Mouse (Mus musculus) C2C12 (cell line): ENCODE data around the gene Tgm2. TPM values are rescaled to one million over a fixed set of nuclear protein-coding genes. Genes with fewer than 3 reads are reported as not detected.

ENCODE experiments used
- H3K27me3 ChIP-seq: one replicate; pipeline ENCODE4 v1.6.1; 2011; ENCODE audit not compliant: control insufficient read depth, insufficient read depth, insufficient read length
- H3K36me3 ChIP-seq: one replicate; pipeline ENCODE4 v1.6.1; 2011; ENCODE audit not compliant: control insufficient read depth, insufficient read depth
- H3K4me3 ChIP-seq: one replicate; pipeline ENCODE4 v1.5.1; 2011; ENCODE audit warnings: mild to moderate bottlenecking, control low read depth; ENCODE audit not compliant: poor library complexity, insufficient read depth, severe bottlenecking
- H3K79me2 ChIP-seq: one replicate; pipeline ENCODE4 v1.6.1; 2011; ENCODE audit not compliant: control insufficient read depth, insufficient read depth
- H3K79me3 ChIP-seq: one replicate; pipeline ENCODE4 v1.6.1; 2011; ENCODE audit warnings: low read depth, control low read depth
- H3ac ChIP-seq: one replicate; pipeline ENCODE3; 2011; ENCODE audit warnings: low read depth; ENCODE audit not compliant: control insufficient read depth, insufficient read length
- CEBPB ChIP-seq: IDR thresholded peaks from one replicate; pipeline ENCODE4 v1.6.1; 2011; ENCODE audit warnings: low read depth, mild to moderate bottlenecking, control low read depth, moderate library complexity
- CTCF ChIP-seq: IDR thresholded peaks from one replicate; pipeline ENCODE4 v1.5.1; 2011; ENCODE audit not compliant: control insufficient read depth, insufficient read depth, insufficient read length
- FOSL1 ChIP-seq: IDR thresholded peaks from one replicate; pipeline ENCODE4 v1.8.0; 2011; ENCODE audit warnings: mild to moderate bottlenecking, low read length; ENCODE audit not compliant: poor library complexity, insufficient read depth, severe bottlenecking
- MAX ChIP-seq: IDR thresholded peaks from one replicate; pipeline ENCODE4 v1.6.1; 2011; ENCODE audit warnings: mild to moderate bottlenecking, control low read depth
- MYOD1 ChIP-seq: IDR thresholded peaks from one replicate; pipeline ENCODE4 v1.6.1; 2011; ENCODE audit warnings: low read depth; ENCODE audit not compliant: control insufficient read depth, insufficient read length
- MYOG ChIP-seq: IDR thresholded peaks from one replicate; pipeline ENCODE4 v1.6.1; 2011; ENCODE audit not compliant: control insufficient read depth, insufficient read length; ENCODE audit errors: extremely low read depth
- USF1 ChIP-seq: IDR thresholded peaks from one replicate; pipeline ENCODE4 v1.6.1; 2011; ENCODE audit warnings: low read depth, mild to moderate bottlenecking, control low read depth, moderate library complexity
- polyA plus RNA-seq: library from polyadenylated mRNA; unstranded; fragments of >200 nt; fragmentation: generic; extraction: Trizol; gene quantifications from one replicate; pipeline ENCODE4 v1.2.1, GENCODE M21; 2012; ENCODE audit warnings: missing spikeins

Gene Tgm2
- polyA plus RNA-seq, 1 experiment, result 1.1 TPM

- Histone ChIP-seq H3K79me2 (no peaks in the 10 kb centered on the region), H3ac (no peak overlapping the region), H3K27me3 (no peaks in the 10 kb centered on the region), H3K4me3 (no peak overlapping the region), H3K79me3 (no peaks in the 10 kb centered on the region), H3K36me3 (no peaks in the 10 kb centered on the region)
- TF ChIP-seq CEBPB, result no peak
- TF ChIP-seq MAX, result no peak
- no peak for TF ChIP-seq MYOG
- TF ChIP-seq MYOD1, result no peak
- no peak for TF ChIP-seq FOSL1
- TF ChIP-seq CTCF, result no peak
- TF ChIP-seq USF1, result no peak
These were observed 15.5 kb upstream of the Tgm2 start for GRCm38 (mm10) chr2:158161761-158162160.

GRCm38 (mm10) chr2:158159376-158160235 is 13.4 kb upstream of the Tgm2 start:
- TF ChIP-seq CEBPB, result no peak
- TF ChIP-seq MYOD1, result no peak
- TF ChIP-seq CTCF, result no peak
- TF ChIP-seq FOSL1, result no peak
- TF ChIP-seq MYOG, result no peak
- no peak for TF ChIP-seq USF1
- TF ChIP-seq MAX, result no peak
- H3ac ChIP-seq, result no peak overlapping the region

GRCm38 (mm10) chr2:158157654-158158053 is 11.4 kb upstream of the Tgm2 start:
- no peak for TF ChIP-seq USF1
- TF ChIP-seq FOSL1, result no peak
- TF ChIP-seq MYOD1, result no peak
- TF ChIP-seq CEBPB, result no peak
- TF ChIP-seq CTCF, result no peak
- no peak for TF ChIP-seq MAX
- no peak for TF ChIP-seq MYOG
- H3K4me3 ChIP-seq, result no peak overlapping the region
- H3K79me3 ChIP-seq, result no peaks in the 10 kb centered on the region
- H3ac ChIP-seq, result no peak overlapping the region
- no peaks in the 10 kb centered on the region for H3K36me3 ChIP-seq
- no peaks in the 10 kb centered on the region for H3K79me2 ChIP-seq
- no peaks in the 10 kb centered on the region for H3K27me3 ChIP-seq

More at GRCm38 (mm10) chr2:158159376-158160235, 13.4 kb upstream of the Tgm2 start:
- Histone ChIP-seq H3K27me3 (no peaks in the 10 kb centered on the region), H3K79me3 (no peaks in the 10 kb centered on the region), H3K4me3 (no peak overlapping the region), H3K36me3 (no peaks in the 10 kb centered on the region), H3K79me2 (no peaks in the 10 kb centered on the region)

- H3K79me2 ChIP-seq, result no peaks in the 10 kb centered on the region
- no peaks in the 10 kb centered on the region for H3K36me3 ChIP-seq
- H3ac ChIP-seq, result no peak overlapping the region
- no peaks in the 10 kb centered on the region for H3K27me3 ChIP-seq
- no peak overlapping the region for H3K4me3 ChIP-seq
- H3K79me3 ChIP-seq, result no peaks in the 10 kb centered on the region
- TF ChIP-seq FOSL1 (no peak), CEBPB (no peak), MAX (no peak), CTCF (no peak), MYOD1 (no peak), MYOG (no peak), USF1 (no peak)
These were observed 10.3 kb upstream of the Tgm2 start for GRCm38 (mm10) chr2:158156487-158156886.

GRCm38 (mm10) chr2:158155615-158156014 is 9.4 kb upstream of the Tgm2 start:
- H3K79me2 ChIP-seq, result no peaks in the 10 kb centered on the region
- TF ChIP-seq USF1, result no peak
- TF ChIP-seq CEBPB, result peak; percentile 11
- H3K27me3 ChIP-seq, result no peaks in the 10 kb centered on the region
- H3K79me3 ChIP-seq, result no peaks in the 10 kb centered on the region
- H3K36me3 ChIP-seq, result no peaks in the 10 kb centered on the region
- H3K4me3 ChIP-seq, result no peak overlapping the region
- H3ac ChIP-seq, result no peak overlapping the region

- no peak for TF ChIP-seq USF1
- no peak for TF ChIP-seq CEBPB
- no peak for TF ChIP-seq FOSL1
- no peak for TF ChIP-seq MYOG
- TF ChIP-seq MYOD1, result no peak
- no peak for TF ChIP-seq CTCF
- TF ChIP-seq MAX, result no peak
- H3K36me3 ChIP-seq, result no peaks in the 10 kb centered on the region
These were observed 8.9 kb upstream of the Tgm2 start for GRCm38 (mm10) chr2:158155101-158155500.

More at GRCm38 (mm10) chr2:158155101-158155500, 8.9 kb upstream of the Tgm2 start:
- Histone ChIP-seq H3K79me2 (no peaks in the 10 kb centered on the region), H3K4me3 (no peak overlapping the region), H3K27me3 (no peaks in the 10 kb centered on the region), H3K79me3 (no peaks in the 10 kb centered on the region), H3ac (no peak overlapping the region)
